Mouse (Mus musculus) ES-E14 (cell line): ENCODE results near the gene Cnpy1.

ENCODE experiments used
- CHD2 ChIP-seq: IDR thresholded peaks from 2 replicates; pipeline ENCODE4 v1.6.1; 2014; ENCODE audit warnings: mild to moderate bottlenecking, low read depth, low read length, inconsistent platforms
- MAFK ChIP-seq: IDR thresholded peaks from 2 replicates; pipeline ENCODE4 v1.6.1; 2014; ENCODE audit warnings: mild to moderate bottlenecking, low read depth, low read length, inconsistent platforms; ENCODE audit not compliant: insufficient read depth
- ZC3H11A ChIP-seq: IDR thresholded peaks from 2 replicates; pipeline ENCODE4 v1.6.1; 2012; ENCODE audit warnings: low read depth, mild to moderate bottlenecking, inconsistent platforms, low read length, borderline replicate concordance
- ZNF384 ChIP-seq: IDR thresholded peaks from 2 replicates; pipeline ENCODE4 v1.6.1; 2012; ENCODE audit warnings: low read depth, low read length, inconsistent platforms

DNA sequence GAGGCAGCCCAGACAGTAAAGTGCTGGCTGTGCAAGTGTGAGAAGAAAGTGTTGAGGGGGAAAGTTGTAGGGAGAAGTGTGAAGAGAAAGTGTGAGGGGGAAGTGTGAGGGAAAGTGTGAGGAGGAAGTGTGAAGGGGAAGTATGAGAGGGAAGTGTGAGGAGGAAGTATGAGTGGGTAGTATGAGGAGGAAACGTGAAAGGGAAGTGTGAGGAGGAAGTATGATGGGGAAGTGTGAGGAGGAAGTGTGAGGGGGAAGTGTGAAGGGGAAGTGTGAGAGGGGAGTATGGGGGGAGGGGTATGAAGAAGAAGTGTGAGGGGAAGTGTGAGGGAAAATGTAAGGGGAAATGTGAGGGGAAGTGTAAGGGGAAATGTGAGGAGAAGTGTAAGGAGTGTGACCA is 13.8 kb upstream of the Cnpy1 start:
- TF ChIP-seq ZNF384: no peak
- TF ChIP-seq MAFK: no peak
- TF ChIP-seq ZC3H11A: no peak
- no peak for TF ChIP-seq CHD2
